Mouse (Mus musculus): ENCODE measurements around the gene Srsf9. TPM values are rescaled to one million over a fixed set of nuclear protein-coding genes. Genes with fewer than 3 reads are reported as not detected.
"Not testable (repeated sequence)": the region's sequence is repeated elsewhere in the genome, so short reads cannot be mapped to it uniquely, and the experiment has no call there.

Gene Srsf9
- polyA plus RNA-seq, 1 experiment from 2014 or later: 86.0 TPM

DNA sequence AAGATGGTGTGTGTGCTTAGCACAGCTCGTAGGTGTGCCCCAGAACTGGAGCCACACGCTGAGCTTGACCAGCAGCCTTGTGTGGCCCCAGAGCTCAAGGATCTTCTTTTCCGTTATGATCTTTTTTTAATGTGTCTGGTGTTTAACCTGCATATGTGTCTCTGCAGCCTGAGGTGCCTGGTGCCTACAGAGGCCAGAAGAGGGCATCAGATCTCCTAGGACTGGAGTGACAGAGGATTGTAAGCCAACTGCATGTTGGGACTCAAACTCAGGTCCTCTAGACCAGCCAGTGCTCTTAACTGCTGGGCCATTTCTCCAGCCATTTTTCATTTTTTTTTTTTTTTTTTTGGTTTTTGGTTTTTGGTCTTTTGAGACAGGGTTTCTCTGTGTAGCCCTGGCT is 42.2 kb upstream of the Srsf9 start:
- no peaks in the 10 kb centered on the region for H3K9me3 ChIP-seq (ENCODE audit: low read length)
- no peak overlapping the region for H3K9ac ChIP-seq (replicated peaks)
- no peak overlapping the region for H3K4me3 ChIP-seq (ENCODE audit: low read depth, low read length)
- H3K4me1 ChIP-seq (ENCODE audit: insufficient read depth): peaks cover 6% of the 10 kb centered on the region
- DNase-seq (no peak), ATAC-seq (no peak)
- 81% methylated on average over 3 of the region's 3 CpGs for WGBS (ENCODE audit: insufficient replicate concordance)
- H3K36me3 ChIP-seq (replicated peaks; ENCODE audit: insufficient read depth, low read length): peaks cover 18% of the 10 kb centered on the region
- H3K27me3 ChIP-seq (ENCODE audit: insufficient read depth, low read length): no peaks in the 10 kb centered on the region
- no peak for TF ChIP-seq EP300 (IDR thresholded peaks at IDR 0.05; ENCODE audit: low read depth)
- peak; percentile 59 for TF ChIP-seq CTCF (IDR thresholded peaks at IDR 0.05; ENCODE audit: low read depth)
- no peak overlapping the region for H3K27ac ChIP-seq (ENCODE audit: low read depth)
- no peak overlapping the region for H3K4me2 ChIP-seq (ENCODE audit: low read depth, low read length)

DNA sequence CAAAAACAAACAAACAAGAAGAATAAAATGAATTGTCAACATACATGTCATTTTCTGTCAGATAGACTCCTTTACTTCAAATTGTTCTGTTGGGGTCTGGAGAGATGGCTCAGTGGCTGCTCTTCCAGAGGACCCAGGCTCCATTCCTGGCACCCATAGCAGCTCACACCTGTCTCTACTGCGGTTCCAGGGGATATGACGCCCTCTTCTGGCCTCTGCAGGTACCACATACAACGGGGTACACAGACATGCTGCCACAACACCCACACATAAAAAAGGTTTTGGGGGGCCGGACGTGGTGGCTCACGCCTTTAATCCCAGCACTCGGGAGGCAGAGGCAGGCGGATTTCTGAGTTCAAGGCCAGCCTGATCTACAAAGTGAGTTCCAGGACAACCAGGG is 32.8 kb upstream of the Srsf9 start:
- Histone ChIP-seq H3K9ac (replicated peaks) (no peak overlapping the region), H3K4me3 (ENCODE audit: low read depth, low read length) (no peak overlapping the region), H3K36me3 (replicated peaks; ENCODE audit: insufficient read depth, low read length) (peaks cover 48% of the 10 kb centered on the region), H3K9me3 (ENCODE audit: low read length) (no peaks in the 10 kb centered on the region), H3K4me1 (ENCODE audit: insufficient read depth) (peaks cover 3% of the 10 kb centered on the region; the same call in 1 of the 2 replicates), H3K4me2 (ENCODE audit: low read depth, low read length) (no peak overlapping the region), H3K27ac (ENCODE audit: low read depth) (no peak overlapping the region), H3K27me3 (ENCODE audit: insufficient read depth, low read length) (no peaks in the 10 kb centered on the region)
- TF ChIP-seq EP300 (IDR thresholded peaks at IDR 0.05; ENCODE audit: low read depth): no peak
- TF ChIP-seq CTCF (IDR thresholded peaks at IDR 0.05; ENCODE audit: low read depth): peak; percentile 48
- 84% methylated on average over 8 of the region's 8 CpGs for WGBS (ENCODE audit: insufficient replicate concordance)
- ATAC-seq (no peak), DNase-seq (no peak)

DNA sequence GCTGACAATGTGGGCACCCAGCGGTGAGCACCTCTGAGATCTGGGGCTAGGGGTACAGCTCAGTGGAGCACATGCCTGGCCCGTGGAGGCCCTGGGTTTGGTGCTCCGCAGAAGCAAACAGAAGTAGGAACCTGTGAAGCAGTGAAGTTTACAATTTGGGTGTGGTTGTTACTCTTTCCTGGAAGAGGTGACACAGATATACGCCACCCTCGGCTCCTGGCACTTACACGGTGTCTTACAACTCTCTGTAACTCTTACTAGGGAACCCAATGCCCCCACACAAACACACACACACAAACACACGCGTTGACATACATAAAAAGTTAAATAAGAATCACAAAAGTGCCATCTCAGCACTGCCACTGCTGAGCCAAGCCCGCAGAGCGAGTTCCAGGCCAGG is 30.6 kb upstream of the Srsf9 start:
- Histone ChIP-seq H3K27ac (ENCODE audit: low read depth) (peak overlapping the region; percentile 45), H3K9ac (replicated peaks) (no peak overlapping the region), H3K36me3 (replicated peaks; ENCODE audit: insufficient read depth, low read length) (peaks cover 40% of the 10 kb centered on the region), H3K4me3 (ENCODE audit: low read depth, low read length) (no peak overlapping the region), H3K27me3 (ENCODE audit: insufficient read depth, low read length) (no peaks in the 10 kb centered on the region), H3K4me1 (ENCODE audit: insufficient read depth) (peaks cover 14% of the 10 kb centered on the region), H3K4me2 (ENCODE audit: low read depth, low read length) (peak overlapping the region; percentile 26), H3K9me3 (ENCODE audit: low read length) (no peaks in the 10 kb centered on the region)
- TF ChIP-seq CTCF (IDR thresholded peaks at IDR 0.05; ENCODE audit: low read depth) (no peak), EP300 (IDR thresholded peaks at IDR 0.05; ENCODE audit: low read depth) (no peak)
- DNase-seq (no peak), ATAC-seq (no peak)
- 62% methylated on average over 10 of the region's 10 CpGs for WGBS (ENCODE audit: insufficient replicate concordance)

DNA sequence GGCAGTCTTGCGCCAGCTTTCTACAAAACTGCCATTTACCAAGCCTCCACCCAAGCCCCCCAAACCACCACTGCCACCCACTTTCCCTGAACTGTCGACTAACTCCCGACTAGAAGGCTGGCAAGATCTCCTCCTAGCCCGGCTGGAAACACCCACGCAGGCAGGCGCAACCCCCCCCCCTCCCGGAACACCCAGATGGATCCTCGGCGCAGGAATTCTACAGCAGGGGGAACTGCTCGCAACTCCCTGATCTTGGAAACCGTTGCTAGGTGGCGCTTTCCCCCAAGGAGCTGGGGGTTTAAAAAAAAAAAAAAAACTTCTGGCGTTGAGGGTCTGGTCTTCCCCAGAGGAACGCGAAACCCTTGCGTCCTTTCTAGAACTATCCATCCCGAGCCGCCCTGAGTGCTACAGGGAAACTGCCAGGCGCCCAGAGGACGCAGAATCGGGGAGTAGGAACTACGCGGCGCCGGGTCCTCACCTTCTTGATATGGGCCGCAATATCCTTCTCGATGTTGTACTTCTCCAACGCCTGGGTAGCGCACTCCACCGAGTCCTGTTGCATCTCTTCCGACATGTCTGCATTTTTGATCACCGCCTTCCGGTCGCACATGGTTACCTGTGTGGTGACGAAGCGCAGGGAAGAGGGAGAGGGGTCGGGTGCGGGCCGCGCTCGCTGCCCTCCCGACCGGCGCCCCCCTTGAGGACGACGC is 26.8 kb upstream of the Srsf9 start:
- Histone ChIP-seq H3K9ac (replicated peaks) (peak overlapping the region; percentile 91), H3K27me3 (ENCODE audit: insufficient read depth, low read length) (no peaks in the 10 kb centered on the region), H3K27ac (ENCODE audit: low read depth) (peak overlapping the region; percentile 92), H3K9me3 (ENCODE audit: low read length) (no peaks in the 10 kb centered on the region), H3K4me1 (ENCODE audit: insufficient read depth) (peaks cover 18% of the 10 kb centered on the region), H3K4me2 (ENCODE audit: low read depth, low read length) (peak overlapping the region; percentile 99), H3K4me3 (ENCODE audit: low read depth, low read length) (peak overlapping the region; percentile 95), H3K36me3 (replicated peaks; ENCODE audit: insufficient read depth, low read length) (peaks cover 30% of the 10 kb centered on the region)
- peak; percentile 35 for ATAC-seq
- peak; percentile 63 for DNase-seq
- no peak for TF ChIP-seq EP300 (IDR thresholded peaks at IDR 0.05; ENCODE audit: low read depth)
- peak; percentile 53 for TF ChIP-seq CTCF (IDR thresholded peaks at IDR 0.05; ENCODE audit: low read depth)
- WGBS (ENCODE audit: insufficient replicate concordance): under 1% methylated on average over 44 of the region's 46 CpGs

DNA sequence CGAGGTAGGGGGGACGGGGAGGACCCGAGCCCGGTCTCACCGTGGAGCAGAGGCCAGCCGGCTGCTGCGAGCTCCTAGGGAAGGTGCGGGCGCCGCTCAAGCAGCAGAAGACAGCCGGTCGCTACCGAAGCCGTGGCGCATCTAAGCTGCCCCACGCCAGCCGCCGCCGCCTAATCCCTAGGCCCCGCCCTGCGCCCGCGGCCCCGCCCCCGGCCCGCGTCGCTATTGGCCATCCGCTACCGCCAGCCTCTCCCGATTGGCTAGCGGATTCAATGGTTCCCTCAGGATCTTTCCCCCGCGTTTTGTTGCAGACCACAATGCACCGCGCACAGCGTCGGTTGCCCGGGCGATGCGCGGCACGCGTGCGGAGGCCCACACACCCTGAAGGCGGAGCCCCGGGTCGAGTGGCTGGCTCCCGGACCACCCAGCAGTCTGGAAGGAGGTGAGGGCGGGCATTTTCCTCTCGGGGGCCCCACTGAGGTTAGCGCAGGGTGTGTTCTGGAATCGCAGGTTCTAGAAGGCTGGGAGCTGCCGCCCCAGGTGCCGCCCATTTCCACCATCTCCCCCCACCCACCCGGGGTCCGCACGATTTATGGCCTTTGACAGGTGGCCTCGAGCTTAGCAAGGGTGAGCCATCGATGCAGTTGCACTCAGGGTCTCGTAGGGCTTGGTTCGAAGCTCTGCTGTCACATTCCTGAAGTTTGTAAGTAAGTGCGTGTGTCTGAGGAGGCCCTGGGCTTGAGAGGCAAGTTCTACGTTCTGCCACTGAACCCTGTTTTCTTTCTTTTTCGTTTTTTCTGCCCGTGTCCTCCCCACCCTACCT is 26.0 kb upstream of the Srsf9 start, which contains the start of gene Dynll1:
Dynll1 (minus strand) TSS at position 208 of the 823 bp plus-strand sequence.
- WGBS (ENCODE audit: insufficient replicate concordance): under 1% methylated on average over 65 of the region's 66 CpGs

DNA sequence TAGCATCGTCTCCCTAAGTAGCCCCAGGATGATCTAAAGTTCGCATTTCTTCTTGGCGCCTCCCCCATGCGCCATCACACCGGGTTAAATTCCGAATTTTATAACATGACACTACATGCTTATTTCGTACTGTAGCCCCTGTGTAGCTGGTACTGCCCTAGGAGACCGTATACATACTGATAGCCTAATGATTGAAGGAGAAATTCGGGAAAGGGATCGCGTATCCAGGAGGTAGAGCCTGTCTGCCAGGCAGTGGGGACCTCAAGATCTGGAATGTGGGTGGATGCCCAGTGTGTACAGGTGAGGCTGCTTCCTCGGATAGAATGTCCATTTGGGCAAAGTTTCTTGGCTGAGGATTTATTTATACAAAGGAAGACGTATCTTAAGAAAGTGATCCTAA is 25.4 kb upstream of the Srsf9 start:
- no peaks in the 10 kb centered on the region for H3K9me3 ChIP-seq (ENCODE audit: low read length)
- H3K4me3 ChIP-seq (ENCODE audit: low read depth, low read length): peak overlapping the region; percentile 95
- H3K4me2 ChIP-seq (ENCODE audit: low read depth, low read length): peak overlapping the region; percentile 99
- WGBS (ENCODE audit: insufficient replicate concordance): 32% methylated on average over 13 of the region's 13 CpGs
- DNase-seq (no peak), ATAC-seq (no peak)
- peaks cover 18% of the 10 kb centered on the region for H3K4me1 ChIP-seq (ENCODE audit: insufficient read depth)
- TF ChIP-seq EP300 (IDR thresholded peaks at IDR 0.05; ENCODE audit: low read depth): no peak
- no peak for TF ChIP-seq CTCF (IDR thresholded peaks at IDR 0.05; ENCODE audit: low read depth)
- 0 out of 2 replicates have a peak overlapping the region, but pooled peaks have one; percentile 40 for H3K27ac ChIP-seq (ENCODE audit: low read depth)
- H3K9ac ChIP-seq (replicated peaks): peak overlapping the region; percentile 69
- H3K27me3 ChIP-seq (ENCODE audit: insufficient read depth, low read length): no peaks in the 10 kb centered on the region
- H3K36me3 ChIP-seq (replicated peaks; ENCODE audit: insufficient read depth, low read length): peaks cover 16% of the 10 kb centered on the region

More for the DNA sequence above, 26.0 kb upstream of the Srsf9 start, which contains the start of gene Dynll1:
- Histone ChIP-seq H3K4me2 (ENCODE audit: low read depth, low read length) (peak within 1 kb of the TSS; percentile 99), H3K4me3 (ENCODE audit: low read depth, low read length) (peak within 1 kb of the TSS; percentile 95), H3K9ac (replicated peaks) (peak within 1 kb of the TSS; percentile 91), H3K27ac (ENCODE audit: low read depth) (peak within 1 kb of the TSS; percentile 92), H3K36me3 (replicated peaks; ENCODE audit: insufficient read depth, low read length) (peaks cover 22% of the 10 kb centered on the region), H3K4me1 (ENCODE audit: insufficient read depth) (peaks cover 18% of the 10 kb centered on the region), H3K9me3 (ENCODE audit: low read length) (no peaks in the 10 kb centered on the region), H3K27me3 (ENCODE audit: insufficient read depth, low read length) (no peaks in the 10 kb centered on the region)
- ATAC-seq: peak; percentile 97
- TF ChIP-seq EP300 (IDR thresholded peaks at IDR 0.05; ENCODE audit: low read depth) (peak; percentile 28; the same call in 1 of the 2 replicates), CTCF (IDR thresholded peaks at IDR 0.05; ENCODE audit: low read depth) (peak; percentile 30; the same call in 1 of the 2 replicates)
- DNase-seq: peak; percentile 99

DNA sequence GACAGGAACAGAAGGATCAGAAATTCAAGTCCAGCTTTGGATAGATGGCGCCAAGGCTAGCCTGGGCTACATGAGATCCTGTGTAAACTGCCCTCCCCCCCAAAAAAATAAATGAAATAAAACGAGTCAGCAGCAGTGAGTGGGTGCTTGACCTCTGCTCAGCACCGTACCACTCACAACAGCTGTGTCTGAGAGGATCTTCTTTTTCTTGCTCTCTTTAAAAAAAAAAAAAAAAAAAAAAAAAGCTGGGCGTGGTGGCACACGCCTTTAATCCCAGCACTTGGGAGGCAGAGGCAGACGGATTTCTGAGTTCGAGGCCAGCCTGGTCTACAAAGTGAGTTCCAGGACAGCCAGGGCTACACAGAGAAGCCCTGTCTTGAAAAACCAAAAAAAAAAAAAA is 24.8 kb upstream of the Srsf9 start:
- DNase-seq; H3K9me3 ChIP-seq (ENCODE audit: low read length); H3K27me3 ChIP-seq (ENCODE audit: insufficient read depth, low read length); H3K9ac ChIP-seq (replicated peaks); H3K27ac ChIP-seq (ENCODE audit: low read depth); ATAC-seq; H3K4me3 ChIP-seq (ENCODE audit: low read depth, low read length): not testable (repeated sequence)
- Histone ChIP-seq H3K36me3 (replicated peaks; ENCODE audit: insufficient read depth, low read length) (peaks cover 12% of the 10 kb centered on the region), H3K4me1 (ENCODE audit: insufficient read depth) (peaks cover 18% of the 10 kb centered on the region), H3K4me2 (ENCODE audit: low read depth, low read length) (peak overlapping the region; percentile 99; the same call in 1 of the 2 replicates)
- WGBS (ENCODE audit: insufficient replicate concordance): 74% methylated on average over 5 of the region's 7 CpGs
